Mouse (Mus musculus) kidney, adult 2 months (tissue): Measurements from ENCODE around the gene Zfp385c.

ENCODE experiments used
- CTCF ChIP-seq: fragments of 200-500 bp; conservative IDR thresholded peaks from 2 replicates; pipeline ENCODE4 v1.5.1; 2011; ENCODE audit warnings: low read depth, mild to moderate bottlenecking, control low read depth, low read length, moderate library complexity, mixed read lengths; ENCODE audit not compliant: insufficient read depth, insufficient read length
- POLR2A ChIP-seq: fragments of 200-500 bp; IDR thresholded peaks from one replicate; pipeline ENCODE4 v1.6.1; 2011; ENCODE audit warnings: low read depth, low read length, control low read depth

- TF ChIP-seq CTCF, result no peak
- TF ChIP-seq POLR2A, result no peak
These were observed 89.1 kb downstream of the Zfp385c start for GRCm38 (mm10) chr11:100603155-100603554.
